Mouse (Mus musculus) intestine, embryonic 16.5 days (tissue): ENCODE results near the gene Pnma1. TPM values are rescaled to one million over a fixed set of nuclear protein-coding genes. Genes with fewer than 3 reads are reported as not detected.
A peak's percentile ranks its signal among the peaks of the same experiment; 100 is the strongest.

Source experiments
- ATAC-seq: fragments of 200-750 bp; cut with Nextera tagmentation; 2 replicates; pipeline ENCODE4 v1.8.0; 2017; ENCODE audit warnings: moderate TSS enrichment, moderate library complexity
- H3K27ac ChIP-seq: fragments of 300-500 bp; sonication (generic); 2 replicates; pipeline ENCODE4 v1.5.1; 2014; ENCODE audit warnings: mild to moderate bottlenecking, low read length
- H3K27me3 ChIP-seq: fragments of 300-500 bp; sonication (generic); replicated peaks from 2 replicates; pipeline ENCODE4 v1.6.1; 2014; ENCODE audit warnings: low read length, control low read depth, mixed read lengths; ENCODE audit not compliant: control insufficient read depth, insufficient read depth
- H3K36me3 ChIP-seq: fragments of 300-500 bp; sonication (generic); 2 replicates; pipeline ENCODE4 v1.6.1; 2014; ENCODE audit warnings: low read length, control low read depth; ENCODE audit not compliant: control insufficient read depth, insufficient read depth
- H3K4me1 ChIP-seq: fragments of 300-500 bp; sonication (generic); 2 replicates; pipeline ENCODE4 v1.6.1; 2014; ENCODE audit warnings: low read length, control low read depth, mixed read lengths; ENCODE audit not compliant: control insufficient read depth, insufficient read depth
- H3K4me2 ChIP-seq: fragments of 300-500 bp; sonication (generic); 2 replicates; pipeline ENCODE4 v1.6.1; 2014; ENCODE audit warnings: low read depth, low read length, control low read depth
- H3K4me3 ChIP-seq: fragments of 300-500 bp; sonication (generic); 2 replicates; pipeline ENCODE4 v1.5.1; 2014; ENCODE audit warnings: mild to moderate bottlenecking, low read length
- H3K9ac ChIP-seq: fragments of 300-500 bp; sonication (generic); 2 replicates; pipeline ENCODE4 v1.6.1; 2014; ENCODE audit warnings: low read depth, low read length
- H3K9me3 ChIP-seq: fragments of 300-500 bp; sonication (generic); 2 replicates; pipeline ENCODE4 v1.6.1; 2016; ENCODE audit warnings: low read length, control low read depth; ENCODE audit not compliant: control insufficient read depth
- WGBS: fragments of 180-500 bp; shearing (Covaris S2); extraction: QIAGEN DNeasy Blood & Tissue Kit; methylation state at CpG from one replicate; pipeline ENCODE4 v1.1.7; 2014; 5-methylcytosine and 5-hydroxymethylcytosine counted together
- polyA plus RNA-seq: library from polyadenylated mRNA; unstranded; fragments of >200 nt; fragmentation: Nextera tagmentation; extraction: Ambion mirVana; gene quantifications from 2 replicates; pipeline ENCODE4 v1.2.1, GENCODE M21; 2015

The Pnma1 gene
- polyA plus RNA-seq, 1 experiment from 2014 or later = 0.67 TPM

DNA sequence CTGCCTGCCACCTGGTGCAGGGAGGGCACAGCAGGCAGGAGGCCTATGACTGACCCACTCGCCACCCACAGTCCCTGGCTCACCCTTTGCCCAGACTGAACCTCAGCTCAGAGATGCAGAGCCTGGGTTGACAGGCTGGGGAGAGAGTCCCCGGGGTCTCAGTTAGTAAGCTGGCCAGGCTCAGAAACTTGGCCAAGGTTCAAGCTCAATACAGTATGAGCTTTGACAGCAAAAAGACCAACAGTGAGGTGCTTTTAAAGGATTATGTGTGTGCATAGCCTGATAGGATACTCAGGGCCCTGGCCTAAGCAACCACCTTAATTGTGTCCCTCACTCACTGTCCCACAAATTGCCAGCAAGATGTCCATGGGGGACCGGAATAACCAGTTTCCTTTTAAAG is 31.8 kb upstream of the Pnma1 start:
- Histone ChIP-seq H3K27ac (peak overlapping the region; percentile 75), H3K36me3 (no peaks in the 10 kb centered on the region), H3K4me3 (no peak overlapping the region), H3K27me3 (no peaks in the 10 kb centered on the region), H3K4me2 (no peak overlapping the region; the same call in 1 of the 2 replicates), H3K4me1 (peaks cover 67% of the 10 kb centered on the region), H3K9ac (0 out of 2 replicates have a peak overlapping the region, but pooled peaks have one; percentile 35), H3K9me3 (no peaks in the 10 kb centered on the region)
- WGBS = 38% methylated on average over 3 of the region's 3 CpGs
- no peak for ATAC-seq

DNA sequence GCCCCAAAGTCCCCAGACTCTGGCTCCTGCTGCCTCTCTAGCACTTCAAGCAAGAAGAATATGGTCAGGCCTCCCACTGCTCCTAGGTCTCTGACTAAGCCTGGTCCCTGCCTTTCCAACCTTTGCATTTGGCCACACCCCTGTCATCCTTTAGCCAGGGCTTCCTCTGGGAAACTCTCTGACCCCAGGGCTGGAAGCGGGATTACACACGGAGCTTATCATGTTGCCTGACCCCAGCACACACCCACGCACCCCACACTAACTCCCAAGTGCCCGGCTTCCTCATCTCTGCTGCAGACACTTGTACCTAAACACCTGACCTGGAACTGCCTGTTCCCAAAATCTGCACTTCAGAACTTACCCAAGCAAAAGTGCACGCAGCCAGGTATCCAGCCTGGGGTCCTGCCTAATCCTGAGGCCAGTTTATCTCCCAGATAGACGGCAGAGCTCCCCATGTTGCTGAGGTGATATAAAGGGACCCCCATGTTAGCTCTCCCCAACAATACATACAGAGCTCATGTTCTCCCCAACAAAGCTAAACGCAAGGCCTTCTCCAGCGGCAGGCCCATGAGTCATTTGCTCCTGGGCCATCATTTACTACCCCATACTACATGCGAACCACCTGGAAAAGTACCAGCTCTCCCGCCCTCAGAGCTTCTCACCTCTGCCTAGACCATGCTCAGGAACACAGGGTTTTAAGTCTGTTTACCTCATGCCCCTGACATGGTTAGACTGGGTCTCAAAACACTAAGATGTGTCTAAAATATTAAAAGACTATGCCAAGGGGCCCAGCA is 30.6 kb upstream of the Pnma1 start:
- H3K36me3 ChIP-seq = 0 out of 2 replicates have a peak, but pooled peaks cover 1% of the 10 kb centered on the region
- no peak overlapping the region for H3K4me2 ChIP-seq
- H3K27ac ChIP-seq = peak overlapping the region; percentile 50
- H3K4me3 ChIP-seq = no peak overlapping the region
- H3K9ac ChIP-seq = no peak overlapping the region
- WGBS = 53% methylated on average over 10 of the region's 10 CpGs
- H3K4me1 ChIP-seq = peaks cover 78% of the 10 kb centered on the region
- no peaks in the 10 kb centered on the region for H3K27me3 ChIP-seq
- no peaks in the 10 kb centered on the region for H3K9me3 ChIP-seq
- no peak for ATAC-seq

DNA sequence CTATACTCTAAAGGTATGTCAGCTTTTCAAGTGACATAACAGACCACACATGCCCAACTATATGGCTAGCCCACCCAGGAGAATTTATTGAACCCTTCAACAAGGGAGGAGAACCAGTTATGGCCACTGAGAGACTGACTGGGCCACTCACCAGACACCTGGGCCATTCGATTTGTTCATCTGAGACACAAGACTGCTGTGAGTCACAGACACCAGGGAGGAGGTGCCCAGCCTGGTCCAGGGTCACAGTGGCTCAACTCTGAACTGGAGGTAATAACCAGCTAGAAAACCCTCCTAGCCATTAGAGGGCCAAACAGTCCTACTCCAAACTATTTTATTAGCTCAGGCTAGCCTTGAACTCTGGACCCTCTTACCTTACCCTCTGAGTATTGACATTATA is 29.8 kb upstream of the Pnma1 start:
- H3K36me3 ChIP-seq = peaks cover 9% of the 10 kb centered on the region
- ATAC-seq = no peak
- H3K4me1 ChIP-seq = peaks cover 83% of the 10 kb centered on the region
- no peak overlapping the region for H3K9ac ChIP-seq
- H3K27ac ChIP-seq = peak overlapping the region; percentile 64
- no peak overlapping the region for H3K4me2 ChIP-seq
- WGBS = 43% methylated on average over 1 of the region's 1 CpGs
- no peaks in the 10 kb centered on the region for H3K27me3 ChIP-seq
- no peak overlapping the region for H3K4me3 ChIP-seq
- H3K9me3 ChIP-seq = no peaks in the 10 kb centered on the region

DNA sequence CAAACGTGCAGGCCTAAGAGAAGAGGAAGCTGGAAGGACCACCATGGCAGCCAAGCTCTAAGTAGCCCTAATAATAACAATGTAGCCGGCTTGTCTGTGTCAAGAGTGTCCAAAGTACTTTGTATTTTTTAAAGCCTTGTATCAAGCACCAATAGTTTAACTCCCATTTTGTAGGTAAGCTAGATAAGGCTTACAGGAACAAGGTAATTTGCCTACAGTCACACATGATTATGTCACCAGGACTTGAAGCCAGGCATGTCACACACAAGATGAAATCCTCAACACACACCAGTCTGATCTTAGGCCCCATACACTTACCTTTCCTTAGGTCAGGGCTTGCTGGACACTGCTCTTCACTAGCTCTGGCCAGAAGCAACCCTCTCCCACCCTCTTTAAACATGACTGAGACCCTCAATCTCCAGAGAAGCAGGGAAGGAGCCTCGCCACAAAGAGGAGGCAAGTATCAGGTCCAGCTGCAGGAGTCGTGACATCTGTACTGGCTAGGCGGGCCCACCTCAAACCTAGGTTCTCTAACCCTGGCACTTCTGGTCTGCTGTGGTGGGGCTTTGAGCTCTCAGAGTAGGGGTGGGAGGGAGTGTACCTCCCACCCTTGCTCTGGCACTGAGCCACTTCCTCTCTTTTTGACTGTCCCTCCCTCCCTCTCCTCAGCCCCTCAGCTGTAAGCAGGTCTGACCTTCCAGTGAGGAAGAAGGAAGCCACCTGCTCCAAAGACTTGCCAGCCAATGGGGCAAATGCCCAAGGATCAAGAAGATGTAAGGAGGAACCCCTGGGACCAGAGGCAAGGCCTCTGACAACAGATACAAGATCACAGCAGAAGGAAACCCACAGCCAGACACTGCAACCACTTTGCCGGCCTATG is 28.8 kb upstream of the Pnma1 start:
- H3K4me3 ChIP-seq = no peak overlapping the region
- ATAC-seq = no peak
- 40% methylated on average over 6 of the region's 6 CpGs for WGBS
- H3K4me2 ChIP-seq = peak overlapping the region; percentile 68; the same call in 1 of the 2 replicates
- H3K27me3 ChIP-seq = no peaks in the 10 kb centered on the region
- peak overlapping the region; percentile 70 for H3K9ac ChIP-seq
- H3K36me3 ChIP-seq = peaks cover 17% of the 10 kb centered on the region
- peak overlapping the region; percentile 96 for H3K27ac ChIP-seq
- H3K9me3 ChIP-seq = no peaks in the 10 kb centered on the region
- peaks cover 83% of the 10 kb centered on the region for H3K4me1 ChIP-seq

DNA sequence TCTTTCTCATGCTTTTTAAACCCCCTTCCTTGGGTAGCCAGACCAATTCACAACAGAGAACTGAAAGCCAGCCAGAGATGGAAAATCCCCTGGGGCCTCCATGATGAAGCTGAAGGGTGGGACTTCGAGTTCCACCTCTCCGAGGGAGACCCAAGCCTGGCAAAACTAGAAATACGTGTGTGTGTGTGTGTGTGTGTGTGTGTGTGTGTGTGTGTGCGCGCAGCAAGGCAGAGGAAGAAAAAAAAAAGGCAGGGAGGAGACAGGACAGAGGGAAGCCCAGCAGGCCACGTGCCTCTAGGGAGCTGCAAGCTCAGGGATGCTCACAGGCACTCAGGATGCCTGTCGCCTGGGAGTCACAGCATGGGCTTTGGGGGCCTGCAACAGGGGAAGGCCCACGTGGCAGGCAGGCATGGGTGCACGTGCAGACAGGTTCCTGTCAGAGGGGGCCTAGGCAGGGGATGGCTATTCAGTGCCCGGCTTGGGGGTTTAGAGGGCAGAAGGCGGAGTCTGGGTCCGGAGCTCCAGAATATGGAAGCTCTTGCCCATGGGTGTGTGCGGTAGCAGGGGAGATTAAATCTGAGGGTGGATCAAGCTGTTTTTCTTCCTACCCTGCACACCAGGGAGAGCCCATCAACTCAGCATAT is 28.0 kb upstream of the Pnma1 start:
- no peaks in the 10 kb centered on the region for H3K9me3 ChIP-seq
- ATAC-seq = no peak
- peak overlapping the region; percentile 46 for H3K4me3 ChIP-seq
- peaks cover 17% of the 10 kb centered on the region for H3K36me3 ChIP-seq
- H3K9ac ChIP-seq = peak overlapping the region; percentile 70
- H3K4me2 ChIP-seq = peak overlapping the region; percentile 68
- 4% methylated on average over 13 of the region's 13 CpGs for WGBS
- no peaks in the 10 kb centered on the region for H3K27me3 ChIP-seq
- H3K4me1 ChIP-seq = peaks cover 74% of the 10 kb centered on the region
- peak overlapping the region; percentile 96 for H3K27ac ChIP-seq

DNA sequence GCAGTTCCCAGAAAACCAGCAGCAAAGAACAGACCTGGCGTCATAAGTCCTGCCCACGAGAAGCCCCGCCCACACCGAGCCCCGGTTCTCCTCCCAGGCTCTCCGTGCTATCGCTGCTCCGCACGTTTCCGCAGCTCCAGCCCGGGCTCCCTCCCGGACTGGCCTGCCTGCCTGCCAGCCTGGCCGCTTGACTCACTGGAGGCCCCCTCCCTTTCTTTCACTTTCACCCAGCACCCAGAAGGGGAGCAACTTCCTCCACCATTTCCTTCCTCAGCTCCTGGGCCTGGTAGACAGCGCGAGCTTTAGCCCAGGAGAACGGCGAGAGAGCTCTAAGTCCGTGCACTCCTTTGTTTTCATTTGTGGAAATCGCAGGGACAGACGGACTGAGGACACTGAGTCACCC is 27.4 kb upstream of the Pnma1 start:
- under 1% methylated on average over 20 of the region's 20 CpGs for WGBS
- Histone ChIP-seq H3K27me3 (no peaks in the 10 kb centered on the region), H3K9ac (peak overlapping the region; percentile 70), H3K4me2 (peak overlapping the region; percentile 68), H3K9me3 (no peaks in the 10 kb centered on the region), H3K36me3 (peaks cover 17% of the 10 kb centered on the region), H3K4me1 (peaks cover 68% of the 10 kb centered on the region), H3K4me3 (peak overlapping the region; percentile 46), H3K27ac (peak overlapping the region; percentile 96)
- ATAC-seq = peak; percentile 79

DNA sequence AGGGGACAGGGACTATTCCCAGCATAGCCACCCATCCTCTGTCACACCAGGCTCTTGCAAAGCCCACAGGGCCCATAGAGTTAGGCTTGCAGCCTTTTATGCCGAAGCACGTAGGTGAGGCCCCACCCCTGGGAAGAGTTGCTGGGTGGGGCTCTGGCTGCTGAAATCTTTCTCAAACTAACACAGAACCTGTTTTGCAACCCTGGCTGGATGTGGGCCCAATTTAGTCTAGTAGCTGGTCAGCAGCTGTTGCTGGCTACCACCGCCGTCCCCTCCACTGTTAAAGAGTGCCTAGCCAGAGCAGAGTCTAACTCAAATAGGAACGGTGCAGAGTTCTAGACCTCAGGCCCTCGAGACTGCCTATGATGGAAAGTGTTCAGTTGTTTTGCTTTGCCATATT is 26.6 kb upstream of the Pnma1 start:
- Histone ChIP-seq H3K9me3 (no peaks in the 10 kb centered on the region), H3K9ac (peak overlapping the region; percentile 34), H3K36me3 (peaks cover 17% of the 10 kb centered on the region), H3K4me2 (peak overlapping the region; percentile 68), H3K27ac (peak overlapping the region; percentile 96), H3K27me3 (no peaks in the 10 kb centered on the region), H3K4me3 (peak overlapping the region; percentile 46), H3K4me1 (peaks cover 60% of the 10 kb centered on the region)
- 59% methylated on average over 6 of the region's 6 CpGs for WGBS
- ATAC-seq = peak; percentile 62

DNA sequence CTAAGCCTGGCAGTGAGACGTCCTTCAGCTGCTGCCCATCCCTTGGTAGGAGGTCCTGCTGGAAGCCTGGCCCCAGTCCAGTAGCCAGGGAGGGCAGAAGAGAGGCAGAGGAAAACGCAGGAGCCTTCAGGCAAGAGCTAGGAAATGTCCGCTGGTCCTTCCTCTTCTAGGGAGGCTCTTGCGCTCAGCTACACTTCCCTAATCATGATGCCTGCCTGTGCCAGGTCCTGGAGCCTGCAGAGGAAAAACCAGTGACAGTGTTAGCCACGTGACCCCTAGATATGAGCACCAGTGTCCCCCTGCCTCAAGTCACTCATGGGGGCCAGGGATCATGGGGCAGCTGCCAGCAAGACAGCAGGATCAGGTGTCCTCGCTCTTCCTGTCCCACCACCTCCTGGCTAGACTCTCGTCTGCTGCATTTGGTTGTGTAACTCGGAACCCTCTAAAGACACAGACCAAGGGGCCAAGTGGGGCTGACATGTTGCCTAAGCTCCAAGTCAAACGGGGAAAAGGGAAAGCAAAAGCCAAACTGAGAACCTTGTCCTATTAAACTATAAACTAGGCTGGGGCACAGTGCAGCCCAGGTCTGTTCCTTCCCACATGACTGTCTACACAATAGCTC is 26.0 kb upstream of the Pnma1 start:
- Histone ChIP-seq H3K27ac (peak overlapping the region; percentile 96), H3K36me3 (peaks cover 17% of the 10 kb centered on the region), H3K9ac (peak overlapping the region; percentile 43), H3K4me1 (peaks cover 56% of the 10 kb centered on the region), H3K27me3 (no peaks in the 10 kb centered on the region), H3K9me3 (no peaks in the 10 kb centered on the region), H3K4me3 (no peak overlapping the region), H3K4me2 (peak overlapping the region; percentile 68)
- 60% methylated on average over 9 of the region's 9 CpGs for WGBS
- ATAC-seq = peak; percentile 51
